Mouse (Mus musculus): ENCODE results near the gene Acap3. TPM values are rescaled to one million over a fixed set of nuclear protein-coding genes. Genes with fewer than 3 reads are reported as not detected.

Acap3 gene
- total RNA-seq (2023), result 10 to 100 TPM; 68.7 to 74.2 TPM

GRCm38 (mm10) chr4:155891551-155892001 lies at the start of gene Acap3, which contains the start of gene Pusl1:
Acap3 (plus strand) TSS chr4:155891822.
Pusl1 (minus strand) TSS chr4:155891781.

GRCm38 (mm10) chr4:155846871-155847578 lies 44.6 kb upstream of the Acap3 start, which contains the start of gene Dvl1:
Dvl1 (plus strand) TSS chr4:155847402.

GRCm38 (mm10) chr4:155863001-155863400 lies 28.6 kb upstream of the Acap3 start, which contains the start of gene Tas1r3:
Tas1r3 (minus strand) TSS chr4:155863362.

GRCm38 (mm10) chr4:155869317-155870033 lies 22.1 kb upstream of the Acap3 start, which contains the start of the genes Cptp and Ints11:
Cptp (minus strand) TSS chr4:155869440.
Ints11 (plus strand) TSS chr4:155869546.

GRCm38 (mm10) chr4:155943534-155944249 lies 52.1 kb downstream of the Acap3 start, which contains the start of gene Ube2j2:
Ube2j2 (plus strand) TSS chr4:155943831.

Other genes starting within 250 kb of the Acap3 start
- not detected for gene Gm10563, start 246.4 kb upstream of the Acap3 start, total RNA-seq (2023)
- not detected for gene Mmp23, start 238.4 kb upstream of the Acap3 start, total RNA-seq (2023)
- gene Mib2, start 222.6 kb upstream of the Acap3 start, total RNA-seq (2023), result 10 to 100 TPM; 45.4 to 47.4 TPM
- gene Fndc10, start 197.5 kb upstream of the Acap3 start, total RNA-seq (2023), result 1 to 10 TPM; 3.8 to 5.4 TPM
- gene Ssu72, start 187.0 kb upstream of the Acap3 start, total RNA-seq (2023), result 10 to 100 TPM; 78.2 to 97.2 TPM
- under 1 TPM; 0.52 to 0.65 TPM for gene Tmem240, start 157.0 kb upstream of the Acap3 start, total RNA-seq (2023)
- 10 to 100 TPM; 49.7 to 54.5 TPM for gene Atad3a, start 130.7 kb upstream of the Acap3 start, total RNA-seq (2023)
- not detected for gene Vwa1, start 117.1 kb upstream of the Acap3 start, total RNA-seq (2023)
- not detected for gene Tmem88b, start 105.9 kb upstream of the Acap3 start, total RNA-seq (2023)
- gene Ankrd65, start 101.4 kb upstream of the Acap3 start, total RNA-seq (2023), result not detected
- gene Mrpl20, start 88.9 kb upstream of the Acap3 start, total RNA-seq (2023), result 10 to 100 TPM; 36.1 to 46.0 TPM
- gene Ccnl2, start 79.3 kb upstream of the Acap3 start, total RNA-seq (2023), result 100 to 1,000 TPM; 234 to 257 TPM
- gene Aurkaip1, start 60.5 kb upstream of the Acap3 start, total RNA-seq (2023), result 10 to 100 TPM; 69.6 to 73.2 TPM
- gene Mxra8, start 52.1 kb upstream of the Acap3 start, total RNA-seq (2023), result 10 to 100 TPM; 11.4 to 16.3 TPM
- 10 to 100 TPM; 63.8 to 68.9 TPM for gene Dvl1, start 44.4 kb upstream of the Acap3 start, total RNA-seq (2023)
- 1 to 10 TPM; 1.3 to 2.1 TPM for gene Tas1r3, start 28.5 kb upstream of the Acap3 start, total RNA-seq (2023)
- 10 to 100 TPM; 13.3 to 18.2 TPM for gene Cptp, start 22.4 kb upstream of the Acap3 start, total RNA-seq (2023)
- 10 to 100 TPM; 56.0 to 56.7 TPM for gene Ints11, start 22.3 kb upstream of the Acap3 start, total RNA-seq (2023)
- 10 to 100 TPM; 24.5 to 24.6 TPM for gene Pusl1, start within 50 bp of the Acap3 start, total RNA-seq (2023)
- 100 to 1,000 TPM in 1 of 2 experiments, 10 to 100 TPM in 1; 98.5 to 126 TPM for gene Ube2j2, start 52.0 kb downstream of the Acap3 start, total RNA-seq (2023)
- gene C1qtnf12, start 70.5 kb downstream of the Acap3 start, total RNA-seq (2023), result 1 to 10 TPM; 3.7 to 3.9 TPM
- 1 to 10 TPM; 2.9 to 3.8 TPM for gene B3galt6, start 100.8 kb downstream of the Acap3 start, total RNA-seq (2023)
- 100 to 1,000 TPM; 124 to 134 TPM for gene Sdf4, start 101.0 kb downstream of the Acap3 start, total RNA-seq (2023)
- gene Tnfrsf4, start 122.0 kb downstream of the Acap3 start, total RNA-seq (2023), result 10 to 100 TPM in 1 of 2 experiments, 1 to 10 TPM in 1; 3.7 to 11.2 TPM
- 10 to 100 TPM; 15.0 to 17.0 TPM for gene Tnfrsf18, start 134.3 kb downstream of the Acap3 start, total RNA-seq (2023)
- gene Ttll10, start 167.6 kb downstream of the Acap3 start, total RNA-seq (2023), result not detected
- gene 9430015G10Rik, start 218.2 kb downstream of the Acap3 start, total RNA-seq (2023), result 10 to 100 TPM; 67.6 to 67.9 TPM
- gene Rnf223, start 238.7 kb downstream of the Acap3 start, total RNA-seq (2023), result 1 to 10 TPM; 1.7 to 1.8 TPM

All from B cell, adult 67 days (primary cell).